Mouse (Mus musculus): Measurements from ENCODE around the gene Zhx3. TPM values are rescaled to one million over a fixed set of nuclear protein-coding genes. Genes with fewer than 3 reads are reported as not detected.
A peak's percentile ranks its signal among the peaks of the same experiment; 100 is the strongest.

Zhx3 gene
- total RNA-seq (2017): 5.3 and 6.8 TPM in 2 replicates

GRCm38 (mm10) chr2:160872890-160873382 is at the start of gene Zhx3:
Gene Zhx3 (minus strand): TSS chr2:160872998.
- peak; percentile 85 to 91 for ATAC-seq (replicated peaks in 1 of 2; ENCODE audit: insufficient read depth in 1 of 2, low FRiP score in 2 of 2, low TSS enrichment in 1 of 2, low read depth in 1 of 2, poor library complexity in 2 of 2, severe bottlenecking in 2 of 2)

- ATAC-seq (replicated peaks in 1 of 2; ENCODE audit: insufficient read depth in 1 of 2, low FRiP score in 2 of 2, low TSS enrichment in 1 of 2, low read depth in 1 of 2, poor library complexity in 2 of 2, severe bottlenecking in 2 of 2): no peak
Measured at GRCm38 (mm10) chr2:160921285-160921684, 48.5 kb upstream of the Zhx3 start.

GRCm38 (mm10) chr2:160918930-160919215 is 46.1 kb upstream of the Zhx3 start:
- ATAC-seq (replicated peaks in 1 of 2; ENCODE audit: insufficient read depth in 1 of 2, low FRiP score in 2 of 2, low TSS enrichment in 1 of 2, low read depth in 1 of 2, poor library complexity in 2 of 2, severe bottlenecking in 2 of 2): no peak

- no peak for ATAC-seq (replicated peaks in 1 of 2; ENCODE audit: insufficient read depth in 1 of 2, low FRiP score in 2 of 2, low TSS enrichment in 1 of 2, low read depth in 1 of 2, poor library complexity in 2 of 2, severe bottlenecking in 2 of 2)
Measured at GRCm38 (mm10) chr2:160918154-160918929, 45.5 kb upstream of the Zhx3 start.

GRCm38 (mm10) chr2:160917313-160917712 is 44.5 kb upstream of the Zhx3 start:
- no peak for ATAC-seq (replicated peaks in 1 of 2; ENCODE audit: insufficient read depth in 1 of 2, low FRiP score in 2 of 2, low TSS enrichment in 1 of 2, low read depth in 1 of 2, poor library complexity in 2 of 2, severe bottlenecking in 2 of 2)

GRCm38 (mm10) chr2:160916714-160917113 is 43.9 kb upstream of the Zhx3 start:
- ATAC-seq (replicated peaks in 1 of 2; ENCODE audit: insufficient read depth in 1 of 2, low FRiP score in 2 of 2, low TSS enrichment in 1 of 2, low read depth in 1 of 2, poor library complexity in 2 of 2, severe bottlenecking in 2 of 2): no peak

GRCm38 (mm10) chr2:160915821-160916610 is 43.2 kb upstream of the Zhx3 start:
- ATAC-seq (replicated peaks in 1 of 2; ENCODE audit: insufficient read depth in 1 of 2, low FRiP score in 2 of 2, low TSS enrichment in 1 of 2, low read depth in 1 of 2, poor library complexity in 2 of 2, severe bottlenecking in 2 of 2): no peak

GRCm38 (mm10) chr2:160914656-160915055 is 41.9 kb upstream of the Zhx3 start:
- ATAC-seq (replicated peaks in 1 of 2; ENCODE audit: insufficient read depth in 1 of 2, low FRiP score in 2 of 2, low TSS enrichment in 1 of 2, low read depth in 1 of 2, poor library complexity in 2 of 2, severe bottlenecking in 2 of 2): no peak

GRCm38 (mm10) chr2:160912231-160912671 is 39.5 kb upstream of the Zhx3 start, which contains the start of gene Emilin3:
Gene Emilin3 (minus strand): TSS chr2:160912328.
- ATAC-seq (replicated peaks in 1 of 2; ENCODE audit: insufficient read depth in 1 of 2, low FRiP score in 2 of 2, low TSS enrichment in 1 of 2, low read depth in 1 of 2, poor library complexity in 2 of 2, severe bottlenecking in 2 of 2): no peak

GRCm38 (mm10) chr2:160911558-160912201 is 38.9 kb upstream of the Zhx3 start:
- no peak for ATAC-seq (replicated peaks in 1 of 2; ENCODE audit: insufficient read depth in 1 of 2, low FRiP score in 2 of 2, low TSS enrichment in 1 of 2, low read depth in 1 of 2, poor library complexity in 2 of 2, severe bottlenecking in 2 of 2)

- no peak for ATAC-seq (replicated peaks in 1 of 2; ENCODE audit: insufficient read depth in 1 of 2, low FRiP score in 2 of 2, low TSS enrichment in 1 of 2, low read depth in 1 of 2, poor library complexity in 2 of 2, severe bottlenecking in 2 of 2)
Measured at GRCm38 (mm10) chr2:160910633-160911032, 37.8 kb upstream of the Zhx3 start.

GRCm38 (mm10) chr2:160908607-160909006 is 35.8 kb upstream of the Zhx3 start:
- no peak for ATAC-seq (replicated peaks in 1 of 2; ENCODE audit: insufficient read depth in 1 of 2, low FRiP score in 2 of 2, low TSS enrichment in 1 of 2, low read depth in 1 of 2, poor library complexity in 2 of 2, severe bottlenecking in 2 of 2)

GRCm38 (mm10) chr2:160906101-160906500 is 33.3 kb upstream of the Zhx3 start:
- no peak for ATAC-seq (replicated peaks in 1 of 2; ENCODE audit: insufficient read depth in 1 of 2, low FRiP score in 2 of 2, low TSS enrichment in 1 of 2, low read depth in 1 of 2, poor library complexity in 2 of 2, severe bottlenecking in 2 of 2)

- no peak for ATAC-seq (replicated peaks in 1 of 2; ENCODE audit: insufficient read depth in 1 of 2, low FRiP score in 2 of 2, low TSS enrichment in 1 of 2, low read depth in 1 of 2, poor library complexity in 2 of 2, severe bottlenecking in 2 of 2)
Measured at GRCm38 (mm10) chr2:160905301-160905700, 32.5 kb upstream of the Zhx3 start.

GRCm38 (mm10) chr2:160901656-160902412 is 29.0 kb upstream of the Zhx3 start:
- no peak for ATAC-seq (replicated peaks in 1 of 2; ENCODE audit: insufficient read depth in 1 of 2, low FRiP score in 2 of 2, low TSS enrichment in 1 of 2, low read depth in 1 of 2, poor library complexity in 2 of 2, severe bottlenecking in 2 of 2)

GRCm38 (mm10) chr2:160891697-160892096 is 18.9 kb upstream of the Zhx3 start:
- no peak for ATAC-seq (replicated peaks in 1 of 2; ENCODE audit: insufficient read depth in 1 of 2, low FRiP score in 2 of 2, low TSS enrichment in 1 of 2, low read depth in 1 of 2, poor library complexity in 2 of 2, severe bottlenecking in 2 of 2)

- ATAC-seq (replicated peaks in 1 of 2; ENCODE audit: insufficient read depth in 1 of 2, low FRiP score in 2 of 2, low TSS enrichment in 1 of 2, low read depth in 1 of 2, poor library complexity in 2 of 2, severe bottlenecking in 2 of 2): no peak
Measured at GRCm38 (mm10) chr2:160891045-160891444, 18.2 kb upstream of the Zhx3 start.

All from hematopoietic stem cell, adult 5-6 weeks (primary cell).